Mouse (Mus musculus) bone marrow macrophage, adult 2 months (primary cell): ENCODE measurements around the gene Snhg11.

Experiments used
- CTCF ChIP-seq: IDR thresholded peaks from 2 replicates; pipeline ENCODE4 v1.5.1; 2012; ENCODE audit warnings: low read depth, mild to moderate bottlenecking, low read length, moderate library complexity
- POLR2A ChIP-seq: IDR thresholded peaks from 2 replicates; pipeline ENCODE4 v1.6.1; 2012; ENCODE audit warnings: mild to moderate bottlenecking, low read depth, low read length, borderline replicate concordance

GRCm38 (mm10) chr2:158361678-158362320, 13.6 kb upstream of the Snhg11 start:
- no peak for TF ChIP-seq POLR2A
- TF ChIP-seq CTCF: no peak
